Mouse (Mus musculus) liver, embryonic 11.5 days (tissue): Measurements from ENCODE around the gene Med1. TPM values are rescaled to one million over a fixed set of nuclear protein-coding genes. Genes with fewer than 3 reads are reported as not detected.
A peak's percentile ranks its signal among the peaks of the same experiment; 100 is the strongest.
"Not testable (repeated sequence)": the region's sequence is repeated elsewhere in the genome, so short reads cannot be mapped to it uniquely, and the experiment has no call there.

Source experiments
- ATAC-seq: fragments of 200-750 bp; cut with Nextera tagmentation; replicated peaks from 2 replicates; pipeline ENCODE4 v1.8.0; 2017; ENCODE audit warnings: moderate number of reproducible peaks, mild to moderate bottlenecking, moderate TSS enrichment, moderate library complexity; ENCODE audit not compliant: low FRiP score
- DNase-seq: peaks from one replicate; pipeline ENCODE4 v3.0.0-alpha.2; 2017; ENCODE audit warnings: low spot score
- H3K27ac ChIP-seq: fragments of 300-500 bp; sonication (generic); 2 replicates; pipeline ENCODE4 v1.5.1; 2014; ENCODE audit warnings: mild to moderate bottlenecking, low read depth, low read length, control low read depth
- H3K27me3 ChIP-seq: fragments of 300-500 bp; sonication (generic); replicated peaks from 2 replicates; pipeline ENCODE4 v1.6.1; 2014; ENCODE audit warnings: low read length, mixed read lengths; ENCODE audit not compliant: control insufficient read depth, insufficient read depth
- H3K36me3 ChIP-seq: fragments of 300-500 bp; sonication (generic); 2 replicates; pipeline ENCODE4 v1.6.1; 2014; ENCODE audit warnings: mild to moderate bottlenecking, low read length, moderate library complexity, mixed read lengths; ENCODE audit not compliant: control insufficient read depth, insufficient read depth
- H3K4me1 ChIP-seq: fragments of 300-500 bp; sonication (generic); replicated peaks from 2 replicates; pipeline ENCODE4 v1.6.1; 2014; ENCODE audit warnings: low read length, mixed read lengths; ENCODE audit not compliant: control insufficient read depth, insufficient read depth
- H3K4me2 ChIP-seq: fragments of 300-500 bp; sonication (generic); 2 replicates; pipeline ENCODE4 v1.6.1; 2014; ENCODE audit warnings: mild to moderate bottlenecking, control low read depth, moderate library complexity
- H3K4me3 ChIP-seq: fragments of 300-500 bp; sonication (generic); 2 replicates; pipeline ENCODE4 v1.5.1; 2014; ENCODE audit warnings: low read depth, low read length, control low read depth
- H3K9ac ChIP-seq: fragments of 300-500 bp; sonication (generic); 2 replicates; pipeline ENCODE4 v1.6.1; 2014; ENCODE audit warnings: low read depth, low read length, control low read depth
- H3K9me3 ChIP-seq: fragments of 300-500 bp; sonication (generic); 2 replicates; pipeline ENCODE4 v1.6.1; 2016; ENCODE audit warnings: low read length, inconsistent platforms, mixed read lengths; ENCODE audit not compliant: control insufficient read depth
- WGBS: fragments of 180-500 bp; shearing (Covaris S2); extraction: QIAGEN DNeasy Blood & Tissue Kit; methylation state at CpG from one replicate; pipeline ENCODE4 v1.1.7; 2014; 5-methylcytosine and 5-hydroxymethylcytosine counted together
- polyA plus RNA-seq: library from polyadenylated mRNA; unstranded; fragments of >200 nt; fragmentation: Nextera tagmentation; extraction: Ambion mirVana; gene quantifications from 2 replicates; pipeline ENCODE4 v1.2.1, GENCODE M21; 2014

Gene Med1
- 61.1 and 61.4 TPM in 2 replicates for polyA plus RNA-seq

DNA sequence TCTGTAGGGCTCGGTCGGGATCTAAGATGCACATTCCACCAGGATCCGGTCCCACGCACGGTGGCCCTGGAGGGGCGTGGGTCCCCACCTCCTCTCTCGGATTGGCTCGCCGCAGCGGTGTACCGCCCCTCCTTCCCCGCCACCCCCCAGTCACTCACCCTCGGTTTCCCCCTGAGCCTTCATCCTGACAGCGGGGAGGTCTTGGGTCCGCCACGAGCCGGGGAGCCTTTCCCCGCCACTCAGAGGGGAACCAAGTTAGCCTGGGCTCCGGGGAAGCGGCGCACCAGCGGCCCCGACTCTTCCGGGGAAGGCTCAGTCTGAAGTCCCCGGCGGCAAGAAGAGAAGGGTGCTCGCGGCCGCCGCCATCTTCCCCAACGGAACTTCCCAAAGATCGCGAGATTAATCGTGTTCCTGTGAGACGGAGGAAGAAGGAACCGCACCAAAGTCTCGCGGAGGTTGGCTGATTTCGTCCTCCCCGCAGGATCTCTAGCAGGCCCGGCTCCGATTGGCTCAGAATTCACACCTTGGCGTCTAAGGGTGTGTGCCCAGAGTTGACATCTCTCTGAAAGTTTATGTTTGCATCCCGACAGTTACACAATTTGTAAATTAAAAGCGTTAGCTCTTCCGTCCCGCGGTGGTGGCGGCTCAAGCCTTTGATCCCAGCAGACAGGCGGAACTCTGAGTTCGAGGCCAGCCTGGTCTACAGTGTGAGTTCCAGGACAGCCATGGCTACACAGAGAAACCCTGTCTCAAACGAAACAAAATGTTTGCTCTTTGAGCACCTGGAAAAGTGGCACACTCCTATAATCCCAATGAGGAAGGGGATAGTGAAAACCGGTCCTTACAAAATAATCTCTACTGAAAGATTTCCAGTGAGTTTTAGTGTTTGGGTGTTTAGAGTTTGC is at the start of gene Med1:
TSS of gene Med1 (minus strand) at position 393 of the 905 bp plus-strand sequence.
- peaks cover 7% of the 10 kb centered on the region; the same call in 1 of the 2 replicates for H3K36me3 ChIP-seq
- H3K9ac ChIP-seq, result peak within 1 kb of the TSS; percentile 86
- WGBS, result under 1% methylated on average over 53 of the region's 53 CpGs
- H3K4me2 ChIP-seq, result peak within 1 kb of the TSS; percentile 81
- ATAC-seq (peak; percentile 95), DNase-seq (peak; percentile 90)
- no peaks in the 10 kb centered on the region for H3K9me3 ChIP-seq
- peak within 1 kb of the TSS; percentile 83 for H3K4me3 ChIP-seq
- peak within 1 kb of the TSS; percentile 81 for H3K27ac ChIP-seq
- peaks cover 3% of the 10 kb centered on the region; the same call in 1 of the 2 replicates for H3K4me1 ChIP-seq
- no peaks in the 10 kb centered on the region for H3K27me3 ChIP-seq

DNA sequence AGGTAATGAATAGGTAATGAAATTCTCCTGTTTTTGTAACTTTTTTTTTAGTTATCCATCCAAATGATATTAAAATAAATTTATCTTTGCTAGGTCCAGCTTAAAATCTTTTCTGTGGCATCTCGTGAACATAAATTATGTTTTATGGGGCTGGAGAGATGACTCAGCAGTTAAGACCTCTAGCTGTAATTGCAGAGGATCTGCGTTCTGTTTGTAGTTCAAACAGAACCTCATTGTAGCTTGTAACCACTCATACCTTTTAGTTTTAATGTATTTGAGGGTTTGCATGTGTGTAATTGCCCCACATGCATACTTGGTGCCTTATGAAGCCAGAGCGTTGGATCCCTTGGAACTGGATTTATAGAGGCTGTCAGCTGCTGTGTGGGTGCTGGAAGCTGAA is 45.9 kb upstream of the Med1 start:
- H3K4me3 ChIP-seq, result no peak overlapping the region
- ATAC-seq (no peak), DNase-seq (no peak)
- H3K4me2 ChIP-seq, result no peak overlapping the region
- no peak overlapping the region for H3K27ac ChIP-seq
- no peaks in the 10 kb centered on the region for H3K27me3 ChIP-seq
- no peaks in the 10 kb centered on the region for H3K9me3 ChIP-seq
- peaks cover 33% of the 10 kb centered on the region for H3K36me3 ChIP-seq
- no peaks in the 10 kb centered on the region for H3K4me1 ChIP-seq
- WGBS, result 95% methylated on average over 3 of the region's 3 CpGs
- no peak overlapping the region for H3K9ac ChIP-seq

GRCm38 (mm10) chr11:98238416-98238815 is 45.3 kb upstream of the Med1 start:
- Histone ChIP-seq H3K9me3 (no peaks in the 10 kb centered on the region), H3K27ac (no peak overlapping the region), H3K4me3 (no peak overlapping the region), H3K27me3 (no peaks in the 10 kb centered on the region), H3K9ac (no peak overlapping the region), H3K4me2 (no peak overlapping the region), H3K36me3 (peaks cover 30% of the 10 kb centered on the region), H3K4me1 (no peaks in the 10 kb centered on the region)
- DNase-seq (no peak), ATAC-seq (no peak)
- WGBS, result 81% methylated on average over 3 of the region's 3 CpGs

DNA sequence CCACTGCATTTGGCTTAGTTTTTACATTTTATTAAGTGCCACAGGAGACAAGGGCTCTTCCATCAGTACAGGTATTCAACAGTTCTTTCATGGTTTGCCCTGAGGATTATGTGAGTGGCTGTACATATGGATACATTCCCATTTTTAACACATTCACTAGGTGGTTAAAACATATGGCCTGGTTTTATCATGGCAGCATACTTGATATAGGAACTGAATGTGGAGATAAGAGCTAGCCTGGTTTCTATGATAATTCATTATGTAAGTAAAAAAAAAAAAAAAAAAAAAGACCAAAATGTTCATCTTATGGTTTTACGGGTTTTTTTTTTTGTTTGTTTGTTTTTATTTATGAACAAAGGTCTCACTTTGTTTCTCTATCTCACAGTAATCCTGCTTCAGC is 33.3 kb upstream of the Med1 start:
- WGBS, result 80% methylated on average over 1 of the region's 1 CpGs
- Histone ChIP-seq H3K36me3 (peaks cover 35% of the 10 kb centered on the region), H3K4me1 (no peaks in the 10 kb centered on the region), H3K4me3 (no peak overlapping the region), H3K27ac (no peak overlapping the region), H3K9me3 (no peaks in the 10 kb centered on the region), H3K4me2 (no peak overlapping the region), H3K27me3 (no peaks in the 10 kb centered on the region), H3K9ac (no peak overlapping the region)
- ATAC-seq (no peak), DNase-seq (no peak)

DNA sequence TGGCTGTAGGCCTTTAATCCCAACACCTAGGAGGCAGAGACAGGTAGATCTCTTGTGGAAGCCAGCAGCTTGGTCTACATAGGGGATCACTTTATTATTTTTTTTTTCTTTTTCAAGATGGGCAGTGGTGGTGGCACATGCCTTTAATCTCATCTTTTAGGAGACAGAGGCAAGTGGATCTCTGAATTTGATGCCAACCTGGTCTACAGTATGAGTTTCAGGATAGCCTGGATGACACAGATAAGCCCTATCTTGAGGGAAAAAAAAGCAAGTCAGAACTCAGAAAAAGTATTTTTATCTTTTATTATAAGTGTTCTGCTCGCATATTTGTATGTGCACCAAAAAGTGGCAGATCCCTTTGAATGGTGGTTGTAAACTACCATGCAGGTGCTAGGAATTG is 20.2 kb upstream of the Med1 start:
- DNase-seq (no peak), ATAC-seq (peak; percentile 57)
- 68% methylated on average over 1 of the region's 1 CpGs for WGBS
- Histone ChIP-seq H3K4me1 (peaks cover 2% of the 10 kb centered on the region; the same call in 1 of the 2 replicates), H3K27ac (no peak overlapping the region), H3K9ac (no peak overlapping the region), H3K4me3 (no peak overlapping the region), H3K36me3 (peaks cover 34% of the 10 kb centered on the region), H3K9me3 (no peaks in the 10 kb centered on the region), H3K4me2 (peak overlapping the region; percentile 37), H3K27me3 (no peaks in the 10 kb centered on the region)

GRCm38 (mm10) chr11:98209661-98210060 is 16.6 kb upstream of the Med1 start:
- not testable (repeated sequence) for H3K4me1 ChIP-seq, H3K27me3 ChIP-seq, ATAC-seq, DNase-seq, H3K4me3 ChIP-seq, H3K27ac ChIP-seq, H3K9ac ChIP-seq, H3K4me2 ChIP-seq, H3K9me3 ChIP-seq
- H3K36me3 ChIP-seq, result peaks cover 31% of the 10 kb centered on the region
- 90% methylated on average over 4 of the region's 5 CpGs for WGBS

DNA sequence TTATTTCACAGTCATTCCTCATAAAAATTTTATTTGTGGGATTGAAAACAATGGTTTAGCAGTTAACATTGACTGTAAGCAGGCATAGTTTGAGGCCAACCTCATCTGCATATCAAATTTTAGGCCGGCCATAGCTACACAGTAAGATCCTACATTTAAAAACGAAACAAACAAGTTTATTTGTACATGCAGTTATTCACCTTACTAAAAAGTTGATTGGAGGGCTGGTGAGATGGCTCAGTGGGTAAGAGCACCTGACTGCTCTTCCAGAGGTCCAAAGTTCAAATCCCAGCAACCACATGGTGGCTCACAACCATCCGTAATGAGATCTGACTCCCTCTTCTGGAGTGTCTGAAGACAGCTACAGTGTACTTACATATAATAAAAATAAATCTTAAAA is 13.2 kb upstream of the Med1 start:
- not testable (repeated sequence) for H3K9ac ChIP-seq, DNase-seq, H3K9me3 ChIP-seq, H3K27me3 ChIP-seq, H3K4me1 ChIP-seq, ATAC-seq, H3K27ac ChIP-seq
- H3K36me3 ChIP-seq, result peaks cover 20% of the 10 kb centered on the region
- peak overlapping the region; percentile 36 for H3K4me3 ChIP-seq
- H3K4me2 ChIP-seq, result peak overlapping the region; percentile 66
- WGBS, result 83% methylated on average over 3 of the region's 3 CpGs

- Histone ChIP-seq H3K4me3 (peak overlapping the region; percentile 36), H3K9ac (no peak overlapping the region), H3K9me3 (no peaks in the 10 kb centered on the region), H3K4me1 (peaks cover 4% of the 10 kb centered on the region; the same call in 1 of the 2 replicates), H3K4me2 (peak overlapping the region; percentile 66), H3K27me3 (no peaks in the 10 kb centered on the region), H3K36me3 (peaks cover 15% of the 10 kb centered on the region), H3K27ac (no peak overlapping the region)
- no peak for ATAC-seq
- no peak for DNase-seq
Observed at GRCm38 (mm10) chr11:98205463-98205862, 12.4 kb upstream of the Med1 start.
